Mouse (Mus musculus) forebrain, embryonic 11.5 days (tissue): ENCODE data around the gene Zbtb8os. TPM values are rescaled to one million over a fixed set of nuclear protein-coding genes. Genes with fewer than 3 reads are reported as not detected.

Experiments
- ATAC-seq: fragments of 200-750 bp; cut with Nextera tagmentation; replicated peaks from 2 replicates; pipeline ENCODE4 v1.8.0; 2017; ENCODE audit warnings: moderate TSS enrichment; ENCODE audit not compliant: low FRiP score
- DNase-seq: peaks from one replicate; pipeline ENCODE4 v3.0.0-alpha.2; 2017; ENCODE audit warnings: low spot score
- H3K27ac ChIP-seq: fragments of 300-500 bp; sonication (generic); 2 replicates; pipeline ENCODE4 v1.5.1; 2014; ENCODE audit warnings: low read depth, low read length
- H3K27me3 ChIP-seq: fragments of 300-500 bp; sonication (generic); 2 replicates; pipeline ENCODE4 v1.6.1; 2014; ENCODE audit warnings: mild to moderate bottlenecking, low read length, mixed read lengths; ENCODE audit not compliant: control insufficient read depth, insufficient read depth
- H3K36me3 ChIP-seq: fragments of 300-500 bp; sonication (generic); 2 replicates; pipeline ENCODE4 v1.6.1; 2014; ENCODE audit warnings: mild to moderate bottlenecking, low read length, moderate library complexity, mixed read lengths; ENCODE audit not compliant: control insufficient read depth, insufficient read depth
- H3K4me1 ChIP-seq: fragments of 300-500 bp; sonication (generic); replicated peaks from 2 replicates; pipeline ENCODE4 v1.6.1; 2014; ENCODE audit warnings: low read length, mixed read lengths; ENCODE audit not compliant: control insufficient read depth, insufficient read depth
- H3K4me2 ChIP-seq: fragments of 300-500 bp; sonication (generic); 2 replicates; pipeline ENCODE4 v1.6.1; 2014; ENCODE audit warnings: low read depth, mild to moderate bottlenecking, low read length, moderate library complexity, mixed read lengths; ENCODE audit not compliant: severe bottlenecking
- H3K4me3 ChIP-seq: fragments of 300-500 bp; sonication (generic); 2 replicates; pipeline ENCODE4 v1.5.1; 2014; ENCODE audit warnings: low read depth, low read length
- H3K9ac ChIP-seq: fragments of 300-500 bp; sonication (generic); 2 replicates; pipeline ENCODE4 v1.6.1; 2014; ENCODE audit warnings: low read length
- H3K9me3 ChIP-seq: fragments of 300-500 bp; sonication (generic); 2 replicates; pipeline ENCODE4 v1.6.1; 2016; ENCODE audit warnings: low read length, mixed read lengths; ENCODE audit not compliant: control insufficient read depth
- WGBS: fragments of 180-500 bp; shearing (Covaris S2); extraction: QIAGEN DNeasy Blood & Tissue Kit; methylation state at CpG from one replicate; pipeline ENCODE4 v1.1.7; 2014; 5-methylcytosine and 5-hydroxymethylcytosine counted together
- polyA plus RNA-seq: library from polyadenylated mRNA; unstranded; fragments of >200 nt; fragmentation: Nextera tagmentation; extraction: Ambion mirVana; gene quantifications from 2 replicates; pipeline ENCODE4 v1.2.1, GENCODE M21; 2014

Gene Zbtb8os
- polyA plus RNA-seq, 1 experiment from 2014 or later = 44.9 TPM

- Histone ChIP-seq H3K9me3 (no peaks in the 10 kb centered on the region), H3K27me3 (no peaks in the 10 kb centered on the region), H3K4me3 (no peak overlapping the region), H3K27ac (no peak overlapping the region), H3K9ac (no peak overlapping the region), H3K4me1 (no peaks in the 10 kb centered on the region), H3K36me3 (peaks cover 38% of the 10 kb centered on the region), H3K4me2 (no peak overlapping the region)
- no peak for ATAC-seq
- WGBS = 91% methylated on average over 3 of the region's 3 CpGs
- DNase-seq = no peak
Measured at GRCm38 (mm10) chr4:129313886-129314285, 21.6 kb upstream of the Zbtb8os start.

- Histone ChIP-seq H3K27ac (no peak overlapping the region), H3K4me1 (no peaks in the 10 kb centered on the region), H3K36me3 (peaks cover 28% of the 10 kb centered on the region), H3K27me3 (no peaks in the 10 kb centered on the region), H3K4me3 (no peak overlapping the region), H3K4me2 (no peak overlapping the region), H3K9ac (no peak overlapping the region), H3K9me3 (no peaks in the 10 kb centered on the region)
- ATAC-seq = no peak
- no peak for DNase-seq
- 93% methylated on average over 1 of the region's 1 CpGs for WGBS
Measured at GRCm38 (mm10) chr4:129320876-129321275, 14.6 kb upstream of the Zbtb8os start.

- no peak overlapping the region for H3K27ac ChIP-seq
- DNase-seq = no peak
- no peak overlapping the region for H3K4me2 ChIP-seq
- no peak overlapping the region for H3K9ac ChIP-seq
- H3K4me3 ChIP-seq = no peak overlapping the region
- ATAC-seq = no peak
- H3K36me3 ChIP-seq = peaks cover 27% of the 10 kb centered on the region
- no peaks in the 10 kb centered on the region for H3K4me1 ChIP-seq
- H3K9me3 ChIP-seq = no peaks in the 10 kb centered on the region
- no peaks in the 10 kb centered on the region for H3K27me3 ChIP-seq
- 93% methylated on average over 5 of the region's 5 CpGs for WGBS
Measured at GRCm38 (mm10) chr4:129322042-129322441, 13.5 kb upstream of the Zbtb8os start.

- DNase-seq (no peak), ATAC-seq (no peak)
- Histone ChIP-seq H3K9me3 (no peaks in the 10 kb centered on the region), H3K4me2 (no peak overlapping the region), H3K9ac (no peak overlapping the region), H3K36me3 (peaks cover 26% of the 10 kb centered on the region), H3K27ac (no peak overlapping the region), H3K27me3 (no peaks in the 10 kb centered on the region), H3K4me3 (no peak overlapping the region), H3K4me1 (no peaks in the 10 kb centered on the region)
- WGBS = 100% methylated on average over 1 of the region's 1 CpGs
Measured at GRCm38 (mm10) chr4:129323491-129323890, 12.0 kb upstream of the Zbtb8os start.

- ATAC-seq = no peak
- 89% methylated on average over 1 of the region's 1 CpGs for WGBS
- no peaks in the 10 kb centered on the region for H3K9me3 ChIP-seq
- H3K4me2 ChIP-seq = no peak overlapping the region
- H3K9ac ChIP-seq = no peak overlapping the region
- no peaks in the 10 kb centered on the region for H3K27me3 ChIP-seq
- peaks cover 22% of the 10 kb centered on the region for H3K36me3 ChIP-seq
- no peak overlapping the region for H3K4me3 ChIP-seq
- no peak overlapping the region for H3K27ac ChIP-seq
- H3K4me1 ChIP-seq = no peaks in the 10 kb centered on the region
- DNase-seq = no peak
Measured at GRCm38 (mm10) chr4:129324756-129325155, 10.7 kb upstream of the Zbtb8os start.

GRCm38 (mm10) chr4:129326191-129326590 lies 9.3 kb upstream of the Zbtb8os start:
- Histone ChIP-seq H3K4me2 (no peak overlapping the region), H3K9ac (no peak overlapping the region), H3K9me3 (no peaks in the 10 kb centered on the region), H3K27ac (no peak overlapping the region), H3K4me3 (no peak overlapping the region), H3K36me3 (peaks cover 20% of the 10 kb centered on the region), H3K4me1 (no peaks in the 10 kb centered on the region), H3K27me3 (no peaks in the 10 kb centered on the region)
- 89% methylated on average over 1 of the region's 1 CpGs for WGBS
- DNase-seq (no peak), ATAC-seq (no peak)

GRCm38 (mm10) chr4:129332846-129333245 lies 2.6 kb upstream of the Zbtb8os start:
- H3K36me3 ChIP-seq = peaks cover 7% of the 10 kb centered on the region

GRCm38 (mm10) chr4:129334677-129335215 lies 749 bp upstream of the Zbtb8os start:
- Histone ChIP-seq H3K9me3 (no peaks in the 10 kb centered on the region), H3K36me3 (no peaks in the 10 kb centered on the region; the same call in 1 of the 2 replicates), H3K4me3 (peak overlapping the region; percentile 93), H3K4me1 (peaks cover 11% of the 10 kb centered on the region; the same call in 1 of the 2 replicates), H3K27me3 (no peaks in the 10 kb centered on the region), H3K4me2 (peak overlapping the region; percentile 59), H3K27ac (peak overlapping the region; percentile 95), H3K9ac (peak overlapping the region; percentile 97)
- WGBS = under 1% methylated on average over 61 of the region's 62 CpGs
- DNase-seq (no peak), ATAC-seq (peak; percentile 40)

More at GRCm38 (mm10) chr4:129332846-129333245, 2.6 kb upstream of the Zbtb8os start:
- H3K27me3 ChIP-seq = no peaks in the 10 kb centered on the region
- H3K4me3 ChIP-seq = no peak overlapping the region
- peaks cover 11% of the 10 kb centered on the region; the same call in 1 of the 2 replicates for H3K4me1 ChIP-seq
- no peak overlapping the region for H3K9ac ChIP-seq
- peak overlapping the region; percentile 59; the same call in 1 of the 2 replicates for H3K4me2 ChIP-seq
- no peak overlapping the region for H3K27ac ChIP-seq
- 71% methylated on average over 1 of the region's 1 CpGs for WGBS
- ATAC-seq (no peak), DNase-seq (no peak)
- no peaks in the 10 kb centered on the region for H3K9me3 ChIP-seq

- Histone ChIP-seq H3K27me3 (no peaks in the 10 kb centered on the region), H3K9ac (peak overlapping the region; percentile 90), H3K36me3 (no peaks in the 10 kb centered on the region; the same call in 1 of the 2 replicates), H3K9me3 (no peaks in the 10 kb centered on the region), H3K4me1 (peaks cover 11% of the 10 kb centered on the region; the same call in 1 of the 2 replicates), H3K4me3 (peak overlapping the region; percentile 93), H3K27ac (peak overlapping the region; percentile 99), H3K4me2 (peak overlapping the region; percentile 85)
- no peak for DNase-seq
- WGBS = 60% methylated on average over 14 of the region's 14 CpGs
- ATAC-seq = no peak
Measured at GRCm38 (mm10) chr4:129336291-129336690, 796 bp downstream of the Zbtb8os start.
